Mouse (Mus musculus) Patski (cell line): Measurements from ENCODE around the gene Cdc26. TPM values are rescaled to one million over a fixed set of nuclear protein-coding genes. Genes with fewer than 3 reads are reported as not detected.

Experiments used
- ATAC-seq: fragments of 100-300 bp; one replicate; pipeline ENCODE4 v1.8.0; 2021
- CTCF ChIA-PET: fragments of 350-600 bp; sonication (Branson Sonifier 250); formaldehyde crosslinking; loops from one replicate; lab custom pipeline; 2022; ENCODE audit warnings: inconsistent platforms; lab: Charles Lee
- POLR2A ChIA-PET: fragments of 350-600 bp; sonication (Branson Sonifier 250); formaldehyde crosslinking; loops from one replicate; lab custom pipeline; 2022; ENCODE audit warnings: antibody characterized with exemption, inconsistent platforms; lab: Charles Lee
- DNase-seq: peaks from one replicate; pipeline ENCODE4 v3.0.0-alpha.2; 2011; ENCODE audit warnings: low read depth, low spot score
- H3K27me3 ChIP-seq: fragments of 371-371 bp; one replicate; pipeline ENCODE4 v1.5.1; 2021
- CTCF ChIP-seq: fragments of 100-300 bp; IDR thresholded peaks from one replicate; pipeline ENCODE4 v1.5.1; 2021
- in situ Hi-C: fragments of 300-500 bp; cut with MboI; formaldehyde crosslinking; loops from 3 replicates; pipeline ENCODE4 v1.11.1; 2018; ENCODE audit warnings: low pct_unique_long_range_greater_than_20kb, mixed read lengths
- polyA plus RNA-seq: library from polyadenylated mRNA; unstranded; gene quantifications from one replicate; pipeline ENCODE4 v1.2.3, GENCODE M21; 2021

Gene Cdc26
- 32.2 TPM for polyA plus RNA-seq

GRCm38 (mm10) chr4:62408601-62409282 lies at the start of gene Cdc26, which contains the start of gene Prpf4:
TSS of gene Cdc26 (minus strand) at chr4:62408642.
TSS of gene Prpf4 (plus strand) at chr4:62408797.
- ATAC-seq (peak; percentile 93), DNase-seq (peak; percentile 82)
- POLR2A ChIA-PET = interaction anchor here (0.8 to 2.0 kb wide), 4 partner anchors 25 to 116 kb away, joined by 3 to 4 read pairs (median 3); no protein-coding TSS in a partner anchor
- in situ Hi-C loops = loop anchor here (5.0 kb wide), 1 partner anchor 99 kb away; no protein-coding TSS in a partner anchor
- H3K27me3 ChIP-seq = no peaks in the 10 kb centered on the region
- TF ChIP-seq CTCF = no peak
- CTCF ChIA-PET = interaction anchor here (1.9 to 2.2 kb wide), 2 partner anchors 11 to 48 kb away, joined by 6 to 10 read pairs; partner anchors contain the start of genes Fkbp15 and Slc31a1

GRCm38 (mm10) chr4:62454995-62455394 lies 46.6 kb upstream of the Cdc26 start:
- no peaks in the 10 kb centered on the region for H3K27me3 ChIP-seq
- no peak for DNase-seq
- POLR2A ChIA-PET = interaction anchor here (0.6 kb wide), 1 partner anchor 30 kb away, joined by 3 read pairs; no protein-coding TSS in a partner anchor
- ATAC-seq = no peak
- CTCF ChIA-PET = interaction anchor here (0.8 to 2.1 kb wide), 7 partner anchors 13 to 64 kb away, joined by 3 to 6 read pairs (median 4); partner anchors contain the start of genes Alad and Hdhd3
- in situ Hi-C loops = no loop called here
- TF ChIP-seq CTCF = peak; percentile 69

- no peaks in the 10 kb centered on the region for H3K27me3 ChIP-seq
- DNase-seq (no peak), ATAC-seq (no peak)
- TF ChIP-seq CTCF = no peak
- in situ Hi-C loops = no loop called here
- CTCF ChIA-PET = no interaction called here
- POLR2A ChIA-PET = no interaction called here
Observed at GRCm38 (mm10) chr4:62440986-62441385, 32.5 kb upstream of the Cdc26 start.

GRCm38 (mm10) chr4:62440544-62440943 lies 32.1 kb upstream of the Cdc26 start:
- CTCF ChIA-PET = no interaction called here
- POLR2A ChIA-PET = no interaction called here
- no peak for TF ChIP-seq CTCF

GRCm38 (mm10) chr4:62439793-62440192 lies 31.4 kb upstream of the Cdc26 start:
- DNase-seq = no peak
- TF ChIP-seq CTCF = no peak
- ATAC-seq = no peak
- ChIA-PET POLR2A (no interaction called here), CTCF (no interaction called here)
- in situ Hi-C loops = no loop called here
- H3K27me3 ChIP-seq = no peaks in the 10 kb centered on the region

More at GRCm38 (mm10) chr4:62440544-62440943, 32.1 kb upstream of the Cdc26 start:
- H3K27me3 ChIP-seq = no peaks in the 10 kb centered on the region
- DNase-seq (no peak), ATAC-seq (no peak)
- in situ Hi-C loops = no loop called here

- CTCF ChIA-PET = no interaction called here
- DNase-seq (no peak), ATAC-seq (no peak)
- no peak for TF ChIP-seq CTCF
- in situ Hi-C loops = no loop called here
- H3K27me3 ChIP-seq = no peaks in the 10 kb centered on the region
- POLR2A ChIA-PET = no interaction called here
Observed at GRCm38 (mm10) chr4:62437871-62438270, 29.4 kb upstream of the Cdc26 start.

GRCm38 (mm10) chr4:62437256-62437778 lies 28.9 kb upstream of the Cdc26 start:
- CTCF ChIA-PET = no interaction called here
- in situ Hi-C loops = no loop called here
- DNase-seq (no peak), ATAC-seq (no peak)
- POLR2A ChIA-PET = no interaction called here
- no peak for TF ChIP-seq CTCF
- H3K27me3 ChIP-seq = no peaks in the 10 kb centered on the region

GRCm38 (mm10) chr4:62435081-62435480 lies 26.6 kb upstream of the Cdc26 start, which contains the start of gene Rnf183:
TSS of gene Rnf183 (minus strand) at chr4:62435252.
- in situ Hi-C loops = no loop called here

GRCm38 (mm10) chr4:62433939-62434870 lies 25.8 kb upstream of the Cdc26 start:
- in situ Hi-C loops = no loop called here
- DNase-seq (no peak), ATAC-seq (peak; percentile 60)
- no peak for TF ChIP-seq CTCF
- CTCF ChIA-PET = interaction anchor here (1.4 to 1.5 kb wide), 2 partner anchors 12 to 20 kb away, joined by 4 read pairs; no protein-coding TSS in a partner anchor
- POLR2A ChIA-PET = interaction anchor here (0.6 to 0.7 kb wide), 2 partner anchors 26 to 31 kb away, joined by 3 to 4 read pairs; partner anchors contain the start of gene Cdc26
- H3K27me3 ChIP-seq = no peaks in the 10 kb centered on the region

More at GRCm38 (mm10) chr4:62435081-62435480, 26.6 kb upstream of the Cdc26 start, which contains the start of gene Rnf183:
- H3K27me3 ChIP-seq = no peaks in the 10 kb centered on the region
- CTCF ChIA-PET = no interaction called here
- POLR2A ChIA-PET = interaction anchor here (0.6 kb wide), 1 partner anchor 30 kb away, joined by 4 read pairs; no protein-coding TSS in a partner anchor
- no peak for DNase-seq
- ATAC-seq = no peak
- no peak for TF ChIP-seq CTCF

- ATAC-seq (no peak), DNase-seq (no peak)
- no peaks in the 10 kb centered on the region for H3K27me3 ChIP-seq
- ChIA-PET POLR2A (no interaction called here), CTCF (no interaction called here)
- TF ChIP-seq CTCF = no peak
- in situ Hi-C loops = no loop called here
Observed at GRCm38 (mm10) chr4:62431522-62431921, 23.1 kb upstream of the Cdc26 start.
